Mouse (Mus musculus): ENCODE measurements around the gene Anks6. TPM values are rescaled to one million over a fixed set of nuclear protein-coding genes. Genes with fewer than 3 reads are reported as not detected.

The Anks6 gene
- total RNA-seq (2012; rRNA removed): not detected in 2 replicates
- total RNA-seq (2014; rRNA removed): not detected in 2 replicates
- not detected in 2 replicates for polyA plus RNA-seq (2012; ENCODE audit: insufficient read length, low read depth)

- dilution Hi-C loops (cut with MboI; ENCODE audit: extremely low pct_ligation_motif_present, extremely low pct_unique_long_range_greater_than_20kb, low sequenced_read_pairs) (no loop called here), in situ Hi-C loops (cut with MboI; ENCODE audit: low pct_ligation_motif_present, low pct_unique_long_range_greater_than_20kb, low sequenced_read_pairs) (no loop called here)
- no peaks in the 10 kb centered on the region for H3K4me1 ChIP-seq (ENCODE audit: control insufficient read depth in 1 of 2, insufficient read depth in 2 of 2)
- no peak within 1 kb of the TSS for H3K4me3 ChIP-seq (replicated peaks in 1 of 3; ENCODE audit: low read depth in 2 of 3, low read length in 2 of 3, poor library complexity in 1 of 3)
- TF ChIP-seq PAX5 (IDR thresholded peaks at IDR 0.05; ENCODE audit: low read length) (no peak), ZKSCAN1 (IDR thresholded peaks at IDR 0.05; ENCODE audit: borderline replicate concordance, low read depth, low read length) (no peak), CHD1 (IDR thresholded peaks at IDR 0.05; ENCODE audit: low read depth, low read length) (no peak), EP300 (IDR thresholded peaks at IDR 0.05; ENCODE audit: low read length) (no peak), RAD21 (IDR thresholded peaks at IDR 0.05; ENCODE audit: low read depth, low read length) (no peak), BHLHE40 (IDR thresholded peaks at IDR 0.05; ENCODE audit: low read depth, low read length) (no peak), NELFE (IDR thresholded peaks at IDR 0.05; ENCODE audit: low read depth, low read length) (no peak), ETS1 (conservative IDR thresholded peaks at IDR 0.05; ENCODE audit: low read depth, low read length) (no peak), ZMIZ1 (IDR thresholded peaks at IDR 0.05; ENCODE audit: low read depth, low read length) (no peak), NRF1 (IDR thresholded peaks at IDR 0.05; ENCODE audit: low read depth, low read length) (no peak), MAFK (IDR thresholded peaks at IDR 0.05; ENCODE audit: insufficient replicate concordance, low read length) (no peak), UBTF (IDR thresholded peaks at IDR 0.05; ENCODE audit: low read depth, low read length) (no peak), KAT2A (IDR thresholded peaks at IDR 0.05; ENCODE audit: insufficient replicate concordance, low read length) (no peak), ZNF384 (IDR thresholded peaks at IDR 0.05; ENCODE audit: low read depth, low read length) (no peak), E2F4 (IDR thresholded peaks at IDR 0.05; ENCODE audit: insufficient replicate concordance, low read depth, low read length) (no peak), ZC3H11A (IDR thresholded peaks at IDR 0.05; ENCODE audit: low read depth, low read length) (no peak), POLR2A (IDR thresholded peaks at IDR 0.05; ENCODE audit: low read depth, low read length) (no peak)
- H3K27ac ChIP-seq (ENCODE audit: insufficient read depth, low read depth): no peak within 1 kb of the TSS
- no peak within 1 kb of the TSS for H3K9ac ChIP-seq (ENCODE audit: insufficient read depth, low read depth)
- no peaks in the 10 kb centered on the region for H3K36me3 ChIP-seq (replicated peaks in 1 of 2; ENCODE audit: control insufficient read depth in 1 of 2, insufficient read depth in 1 of 2, low read length in 1 of 2)
- no peak for DNase-seq (ENCODE audit: extremely low read depth)
- H3K9me3 ChIP-seq (replicated peaks; ENCODE audit: low read length): peaks cover 6% of the 10 kb centered on the region
- no peaks in the 10 kb centered on the region for H3K79me2 ChIP-seq (replicated peaks; ENCODE audit: control insufficient read depth, extremely low read depth, insufficient read depth, poor library complexity, severe bottlenecking)
- peaks cover 32% of the 10 kb centered on the region for H3K27me3 ChIP-seq (replicated peaks)
- no peak within 1 kb of the TSS for H3K4me2 ChIP-seq (ENCODE audit: insufficient read depth, low read depth, poor library complexity, severe bottlenecking)
Measured at GRCm38 (mm10) chr4:47056791-47057509, at the start of gene Anks6. Anks6 (minus strand) TSS chr4:47057427.

- in situ Hi-C loops (cut with MboI; ENCODE audit: low pct_ligation_motif_present, low pct_unique_long_range_greater_than_20kb, low sequenced_read_pairs): no loop called here
- H3K4me3 ChIP-seq (replicated peaks in 1 of 3; ENCODE audit: low read depth in 2 of 3, low read length in 2 of 3, poor library complexity in 1 of 3): no peak overlapping the region
- DNase-seq (ENCODE audit: extremely low read depth): no peak
- H3K27me3 ChIP-seq (replicated peaks): no peaks in the 10 kb centered on the region
- H3K9ac ChIP-seq (ENCODE audit: insufficient read depth, low read depth): no peak overlapping the region
- no peak overlapping the region for H3K4me2 ChIP-seq (ENCODE audit: insufficient read depth, low read depth, poor library complexity, severe bottlenecking)
- TF ChIP-seq SMC3 (IDR thresholded peaks at IDR 0.05; ENCODE audit: low read depth, low read length) (no peak), RAD21 (IDR thresholded peaks at IDR 0.05; ENCODE audit: low read depth, low read length) (no peak), SIN3A (IDR thresholded peaks at IDR 0.05; ENCODE audit: low read length) (no peak), RCOR1 (conservative IDR thresholded peaks at IDR 0.05; ENCODE audit: low read depth, low read length) (no peak), MEF2A (IDR thresholded peaks at IDR 0.05; ENCODE audit: borderline replicate concordance, low read depth, low read length) (no peak), MAZ (IDR thresholded peaks at IDR 0.05; ENCODE audit: low read depth, low read length) (no peak), BHLHE40 (IDR thresholded peaks at IDR 0.05; ENCODE audit: low read depth, low read length) (no peak), ZKSCAN1 (IDR thresholded peaks at IDR 0.05; ENCODE audit: borderline replicate concordance, low read depth, low read length) (no peak), POLR2A (IDR thresholded peaks at IDR 0.05; ENCODE audit: low read depth, low read length) (no peak), MYC (IDR thresholded peaks at IDR 0.05; ENCODE audit: low read depth, low read length) (no peak), MAFK (IDR thresholded peaks at IDR 0.05; ENCODE audit: insufficient replicate concordance, low read length) (no peak), UBTF (IDR thresholded peaks at IDR 0.05; ENCODE audit: low read depth, low read length) (no peak), TBP (conservative IDR thresholded peaks at IDR 0.05; ENCODE audit: low read depth, low read length) (no peak), GABPA (IDR thresholded peaks at IDR 0.05; ENCODE audit: insufficient replicate concordance, low read depth, low read length) (no peak), ETS1 (conservative IDR thresholded peaks at IDR 0.05; ENCODE audit: low read depth, low read length) (no peak), JUND (conservative IDR thresholded peaks at IDR 0.05; ENCODE audit: low read depth, low read length) (no peak), CHD2 (IDR thresholded peaks at IDR 0.05; ENCODE audit: low read length) (no peak), POLR2AphosphoS2 (IDR thresholded peaks at IDR 0.05; ENCODE audit: low read depth, low read length) (no peak), CTCF (conservative IDR thresholded peaks at IDR 0.05 in 1 of 2, IDR thresholded peaks at IDR 0.05 in 1 of 2; ENCODE audit: low read depth in 2 of 2, low read length in 2 of 2) (no peak)
- peaks cover 0 to 41% of the 10 kb centered on the region in 2 experiments for H3K36me3 ChIP-seq (replicated peaks in 1 of 2; ENCODE audit: control insufficient read depth in 1 of 2, insufficient read depth in 1 of 2, low read length in 1 of 2)
- dilution Hi-C loops (cut with MboI; ENCODE audit: extremely low pct_ligation_motif_present, extremely low pct_unique_long_range_greater_than_20kb, low sequenced_read_pairs): no loop called here
- H3K9me3 ChIP-seq (replicated peaks; ENCODE audit: low read length): peaks cover 3% of the 10 kb centered on the region
- H3K79me2 ChIP-seq (replicated peaks; ENCODE audit: control insufficient read depth, extremely low read depth, insufficient read depth, poor library complexity, severe bottlenecking): no peaks in the 10 kb centered on the region; the same call in 1 of the 2 replicates
- no peaks in the 10 kb centered on the region for H3K4me1 ChIP-seq (ENCODE audit: control insufficient read depth in 1 of 2, insufficient read depth in 2 of 2)
- H3K27ac ChIP-seq (ENCODE audit: insufficient read depth, low read depth): no peak overlapping the region
Measured at GRCm38 (mm10) chr4:47103561-47103960, 46.3 kb upstream of the Anks6 start.

Measured in CH12.LX (cell line).